Mouse (Mus musculus): ENCODE data around the gene Ccdc9b. TPM values are rescaled to one million over a fixed set of nuclear protein-coding genes. Genes with fewer than 3 reads are reported as not detected.

The Ccdc9b gene
- total RNA-seq (2014; rRNA removed) (1.8 and 2.4 TPM in 2 replicates), polyA plus RNA-seq (2015; fragmentation: Nextera tagmentation; extraction: Ambion mirVana) (0.33 and 0.53 TPM in 2 replicates)

DNA sequence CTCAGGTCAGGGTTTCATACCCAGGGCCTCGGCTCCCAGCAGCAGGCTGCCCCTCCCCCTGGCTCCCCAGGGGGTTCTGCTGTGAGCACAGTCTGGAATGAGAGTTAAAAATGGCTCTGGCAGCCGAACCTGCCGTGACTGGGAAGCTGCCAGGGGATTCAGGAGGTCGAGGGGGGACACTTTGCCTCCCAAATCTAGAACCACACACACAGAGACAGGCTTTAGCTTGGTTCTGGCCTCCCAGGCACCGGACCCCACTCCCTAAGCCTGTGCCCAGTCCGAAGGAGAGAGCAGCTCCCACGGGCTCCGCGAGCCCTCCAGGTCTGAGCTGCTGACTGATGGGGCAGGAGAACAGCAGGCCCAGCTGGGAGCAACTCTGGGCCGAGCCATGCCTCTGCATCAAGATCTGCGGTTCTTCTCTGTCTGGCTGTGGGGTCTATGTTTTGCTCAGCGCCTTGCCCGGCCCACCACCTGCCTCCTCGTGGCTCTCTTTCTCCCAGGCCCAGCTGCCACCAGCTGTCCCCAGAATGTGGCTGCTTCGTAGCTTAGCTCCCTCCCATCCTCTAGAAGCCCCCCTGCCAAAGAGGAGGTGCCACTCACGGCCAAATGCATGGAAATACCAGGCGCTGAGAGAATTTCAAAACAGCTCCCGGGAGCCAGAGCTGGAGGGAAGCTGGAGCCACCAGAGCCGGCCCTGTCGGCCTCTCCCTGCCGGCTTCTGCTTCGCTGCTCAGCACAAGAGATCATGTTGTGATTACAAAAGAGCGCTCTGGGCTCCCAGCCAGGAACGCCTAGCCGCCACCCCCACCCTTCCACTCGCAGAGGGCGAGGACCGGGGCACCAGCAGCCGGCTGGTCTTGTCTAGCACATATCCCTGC lies at the start of gene Ccdc9b:
TSS of gene Ccdc9b (minus strand) at position 756 of the 878 bp plus-strand sequence.
- Histone ChIP-seq H3K27me3 (ENCODE audit: insufficient read depth, low read length) (no peaks in the 10 kb centered on the region), H3K9me3 (ENCODE audit: low read length) (no peaks in the 10 kb centered on the region), H3K4me1 (ENCODE audit: insufficient read depth) (peaks cover 22% of the 10 kb centered on the region), H3K4me2 (ENCODE audit: low read depth) (peak within 1 kb of the TSS; percentile 32), H3K9ac (peak within 1 kb of the TSS; percentile 19), H3K36me3 (ENCODE audit: insufficient read depth) (no peaks in the 10 kb centered on the region), H3K27ac (ENCODE audit: low read depth, low read length) (peak within 1 kb of the TSS; percentile 83), H3K4me3 (ENCODE audit: low read depth, low read length) (no peak within 1 kb of the TSS)
- peak; percentile 83 for ATAC-seq
- 5% methylated on average over 29 of the region's 29 CpGs for WGBS
- peak; percentile 83 for DNase-seq
- TF ChIP-seq CTCF (IDR thresholded peaks at IDR 0.05; ENCODE audit: low read depth): no peak

DNA sequence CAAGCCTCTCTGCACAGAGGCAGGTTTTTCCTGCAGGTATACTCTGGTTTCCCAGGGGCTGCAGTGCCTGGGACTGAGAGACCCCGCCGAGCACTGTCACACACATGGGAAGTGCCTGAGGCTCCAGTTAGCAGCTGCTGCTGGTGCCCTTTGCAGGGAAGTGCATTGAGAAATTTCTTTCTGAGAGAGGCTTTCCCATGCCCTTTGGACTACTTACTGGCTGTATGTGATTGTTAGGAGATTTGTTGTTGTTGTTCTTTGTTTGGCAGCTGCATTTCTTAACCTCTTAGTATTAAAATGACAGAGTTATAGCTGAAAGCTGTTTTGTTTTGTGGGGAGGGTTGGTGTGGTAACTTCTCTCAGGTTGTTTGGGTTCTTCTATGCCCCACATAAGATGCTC lies 48.4 kb upstream of the Ccdc9b start:
- H3K9me3 ChIP-seq (ENCODE audit: low read length): no peaks in the 10 kb centered on the region
- TF ChIP-seq CTCF (IDR thresholded peaks at IDR 0.05; ENCODE audit: low read depth): no peak
- 27% methylated on average over 2 of the region's 2 CpGs for WGBS
- H3K36me3 ChIP-seq (ENCODE audit: insufficient read depth): no peaks in the 10 kb centered on the region
- H3K4me2 ChIP-seq (ENCODE audit: low read depth): no peak overlapping the region
- H3K9ac ChIP-seq: no peak overlapping the region
- H3K4me1 ChIP-seq (ENCODE audit: insufficient read depth): no peaks in the 10 kb centered on the region
- DNase-seq (no peak), ATAC-seq (no peak)
- no peak overlapping the region for H3K27ac ChIP-seq (ENCODE audit: low read depth, low read length)
- H3K27me3 ChIP-seq (ENCODE audit: insufficient read depth, low read length): no peaks in the 10 kb centered on the region
- no peak overlapping the region for H3K4me3 ChIP-seq (ENCODE audit: low read depth, low read length)

DNA sequence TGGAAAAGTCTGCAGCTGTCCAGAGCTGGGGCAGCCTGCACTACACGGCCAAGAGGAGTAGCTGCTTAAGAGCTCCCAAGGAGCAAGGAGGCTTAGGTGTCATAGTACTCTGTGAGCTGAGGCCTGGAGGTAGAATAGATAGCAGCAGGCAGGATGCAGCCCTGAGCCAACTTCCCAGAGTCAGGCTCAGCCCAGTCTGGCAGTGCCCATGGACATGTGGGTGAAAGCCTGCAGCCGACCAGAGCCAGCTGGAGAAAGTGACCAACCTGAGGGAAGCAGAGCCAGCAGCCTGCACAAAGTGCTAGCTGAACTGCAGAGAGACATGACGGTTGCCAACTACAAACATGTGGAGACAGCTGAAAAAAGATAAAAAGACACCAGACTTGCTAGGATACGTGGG lies 44.4 kb upstream of the Ccdc9b start:
- Histone ChIP-seq H3K4me1 (ENCODE audit: insufficient read depth) (no peaks in the 10 kb centered on the region), H3K9me3 (ENCODE audit: low read length) (no peaks in the 10 kb centered on the region), H3K9ac (no peak overlapping the region), H3K4me2 (ENCODE audit: low read depth) (no peak overlapping the region), H3K36me3 (ENCODE audit: insufficient read depth) (no peaks in the 10 kb centered on the region), H3K27ac (ENCODE audit: low read depth, low read length) (no peak overlapping the region), H3K27me3 (ENCODE audit: insufficient read depth, low read length) (no peaks in the 10 kb centered on the region), H3K4me3 (ENCODE audit: low read depth, low read length) (no peak overlapping the region)
- DNase-seq (no peak), ATAC-seq (no peak)
- no peak for TF ChIP-seq CTCF (IDR thresholded peaks at IDR 0.05; ENCODE audit: low read depth)
- 67% methylated on average over 4 of the region's 4 CpGs for WGBS

DNA sequence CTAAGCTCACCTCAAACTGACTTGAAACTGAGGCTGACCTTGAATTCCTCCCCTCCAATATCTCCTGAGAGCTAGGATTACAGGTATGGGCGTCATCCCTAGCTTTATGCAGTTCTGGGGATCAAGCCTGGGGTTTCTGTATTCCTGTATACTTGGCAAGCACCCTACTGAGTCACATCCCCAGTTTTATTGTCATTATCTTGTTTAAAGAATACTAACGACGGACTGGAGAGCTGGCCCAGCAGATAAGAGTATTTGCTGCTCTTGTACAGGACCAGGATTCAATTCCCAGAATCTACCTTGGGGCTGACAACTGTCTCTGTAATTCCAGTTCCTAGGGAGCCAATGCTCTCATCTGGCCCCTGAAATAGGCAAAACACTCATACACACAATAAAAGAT lies 43.3 kb upstream of the Ccdc9b start:
- Histone ChIP-seq H3K9ac (no peak overlapping the region), H3K4me1 (ENCODE audit: insufficient read depth) (no peaks in the 10 kb centered on the region), H3K36me3 (ENCODE audit: insufficient read depth) (no peaks in the 10 kb centered on the region), H3K9me3 (ENCODE audit: low read length) (no peaks in the 10 kb centered on the region), H3K27me3 (ENCODE audit: insufficient read depth, low read length) (no peaks in the 10 kb centered on the region), H3K4me2 (ENCODE audit: low read depth) (no peak overlapping the region), H3K4me3 (ENCODE audit: low read depth, low read length) (no peak overlapping the region), H3K27ac (ENCODE audit: low read depth, low read length) (no peak overlapping the region)
- no peak for TF ChIP-seq CTCF (IDR thresholded peaks at IDR 0.05; ENCODE audit: low read depth)
- 37% methylated on average over 3 of the region's 3 CpGs for WGBS
- ATAC-seq (no peak), DNase-seq (no peak)

DNA sequence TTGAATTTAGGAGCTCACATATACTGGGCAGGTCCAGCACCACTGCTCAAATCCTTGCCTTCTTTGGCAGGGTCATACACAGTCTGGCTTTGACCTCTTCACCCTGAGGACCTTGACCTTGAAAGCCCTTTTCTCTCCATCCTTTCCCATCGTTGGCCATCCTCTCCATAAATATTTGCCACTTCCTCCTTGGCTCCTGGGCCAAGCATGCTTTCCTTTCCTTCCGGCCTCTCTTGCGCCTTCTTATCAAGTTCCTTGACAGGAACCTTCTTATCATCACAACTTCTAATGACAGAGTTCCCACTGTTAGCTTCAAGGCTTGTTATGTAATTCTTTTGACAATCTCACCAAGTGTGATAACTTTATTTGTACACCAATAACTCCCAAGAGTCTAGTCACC lies 42.7 kb upstream of the Ccdc9b start:
- Histone ChIP-seq H3K4me2 (ENCODE audit: low read depth) (no peak overlapping the region), H3K9me3 (ENCODE audit: low read length) (no peaks in the 10 kb centered on the region), H3K36me3 (ENCODE audit: insufficient read depth) (no peaks in the 10 kb centered on the region), H3K9ac (no peak overlapping the region), H3K4me3 (ENCODE audit: low read depth, low read length) (no peak overlapping the region), H3K4me1 (ENCODE audit: insufficient read depth) (no peaks in the 10 kb centered on the region), H3K27me3 (ENCODE audit: insufficient read depth, low read length) (no peaks in the 10 kb centered on the region), H3K27ac (ENCODE audit: low read depth, low read length) (no peak overlapping the region)
- 84% methylated on average over 3 of the region's 3 CpGs for WGBS
- ATAC-seq (no peak), DNase-seq (no peak)
- no peak for TF ChIP-seq CTCF (IDR thresholded peaks at IDR 0.05; ENCODE audit: low read depth)

DNA sequence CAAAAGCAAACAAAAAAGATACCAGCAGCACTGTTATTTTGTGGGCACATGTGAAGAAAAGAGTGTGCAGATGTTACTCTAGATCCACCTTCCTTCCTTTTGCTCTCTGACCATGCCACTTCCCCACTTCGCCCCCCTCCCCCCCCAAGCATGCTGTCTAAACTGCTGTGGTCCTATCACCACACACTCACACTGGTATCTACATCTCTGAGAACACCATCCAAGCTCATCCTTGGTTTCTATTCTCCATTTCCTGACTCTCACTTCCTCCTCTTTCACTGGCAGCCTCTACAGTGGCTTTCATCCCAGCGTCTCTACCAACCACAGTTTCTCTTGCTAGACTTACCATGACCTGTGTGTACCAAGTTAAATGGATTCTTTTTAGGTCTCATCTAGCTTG lies 42.0 kb upstream of the Ccdc9b start:
- H3K27ac ChIP-seq (ENCODE audit: low read depth, low read length): no peak overlapping the region
- no peak for DNase-seq
- no peak overlapping the region for H3K4me3 ChIP-seq (ENCODE audit: low read depth, low read length)
- no peak for TF ChIP-seq CTCF (IDR thresholded peaks at IDR 0.05; ENCODE audit: low read depth)
- H3K4me2 ChIP-seq (ENCODE audit: low read depth): no peak overlapping the region
- WGBS: 84% methylated on average over 2 of the region's 2 CpGs
- no peaks in the 10 kb centered on the region for H3K4me1 ChIP-seq (ENCODE audit: insufficient read depth)
- H3K36me3 ChIP-seq (ENCODE audit: insufficient read depth): no peaks in the 10 kb centered on the region
- no peaks in the 10 kb centered on the region for H3K9me3 ChIP-seq (ENCODE audit: low read length)
- H3K27me3 ChIP-seq (ENCODE audit: insufficient read depth, low read length): no peaks in the 10 kb centered on the region
- no peak overlapping the region for H3K9ac ChIP-seq
- ATAC-seq: no peak

DNA sequence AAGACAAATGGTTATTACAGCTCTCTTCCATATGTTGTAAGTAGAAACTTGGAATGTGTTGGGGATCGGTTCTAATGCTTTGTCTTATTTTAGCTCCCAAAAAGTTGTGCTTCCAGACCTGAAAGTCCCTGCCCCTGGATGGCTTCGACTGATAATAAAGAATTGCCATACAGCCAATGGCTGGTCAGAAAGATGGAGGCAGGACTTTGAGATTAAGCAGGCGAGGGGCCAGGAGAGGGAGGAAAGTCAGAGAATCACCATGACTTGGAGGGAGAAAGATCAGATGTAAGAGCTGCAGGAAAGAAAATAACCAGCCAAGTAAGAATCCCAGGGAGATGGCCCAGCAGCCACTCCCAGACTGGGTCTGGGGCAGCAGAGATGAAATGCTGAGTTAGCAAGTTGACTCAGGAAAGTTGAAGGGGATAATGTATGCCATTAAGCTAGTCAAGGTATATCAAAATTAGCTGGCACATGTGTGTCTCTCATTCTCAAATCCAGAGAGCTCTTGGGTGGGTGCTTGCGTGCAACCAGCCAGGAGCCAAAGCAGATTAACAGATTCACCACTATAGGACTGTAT lies 40.2 kb upstream of the Ccdc9b start:
- Histone ChIP-seq H3K4me1 (ENCODE audit: insufficient read depth) (no peaks in the 10 kb centered on the region), H3K9me3 (ENCODE audit: low read length) (no peaks in the 10 kb centered on the region), H3K4me2 (ENCODE audit: low read depth) (no peak overlapping the region), H3K27ac (ENCODE audit: low read depth, low read length) (no peak overlapping the region), H3K9ac (no peak overlapping the region), H3K27me3 (ENCODE audit: insufficient read depth, low read length) (no peaks in the 10 kb centered on the region), H3K4me3 (ENCODE audit: low read depth, low read length) (no peak overlapping the region), H3K36me3 (ENCODE audit: insufficient read depth) (no peaks in the 10 kb centered on the region)
- TF ChIP-seq CTCF (IDR thresholded peaks at IDR 0.05; ENCODE audit: low read depth): no peak
- DNase-seq: no peak
- WGBS: 73% methylated on average over 4 of the region's 4 CpGs
- ATAC-seq: no peak

Data from forebrain, postnatal 0 days (tissue).